Mouse (Mus musculus) ovary, postnatal 14 days (tissue): Measurements from ENCODE around the gene Snx7.

ENCODE experiments used
- DNase-seq: peaks from one replicate; pipeline ENCODE4 v3.0.0; 2022; ENCODE audit warnings: low spot score

The Snx7 gene

GRCm38 (mm10) chr3:117814218-117814617 lies 54.5 kb downstream of the Snx7 start:
- no peak for DNase-seq

- DNase-seq, result no peak
These were observed 56.6 kb downstream of the Snx7 start for GRCm38 (mm10) chr3:117812135-117812534.

- no peak for DNase-seq
These were observed 63.0 kb downstream of the Snx7 start for GRCm38 (mm10) chr3:117805782-117806181.

- no peak for DNase-seq
These were observed 74.2 kb downstream of the Snx7 start for GRCm38 (mm10) chr3:117794501-117794900.

GRCm38 (mm10) chr3:117791951-117792350 lies 76.8 kb downstream of the Snx7 start:
- no peak for DNase-seq

- DNase-seq, result no peak
These were observed 77.5 kb downstream of the Snx7 start for GRCm38 (mm10) chr3:117791273-117791672.

- no peak for DNase-seq
These were observed 79.7 kb downstream of the Snx7 start for GRCm38 (mm10) chr3:117788800-117789693.

- no peak for DNase-seq
These were observed 81.5 kb downstream of the Snx7 start for GRCm38 (mm10) chr3:117787247-117787646.

GRCm38 (mm10) chr3:117752151-117752757 lies 116.5 kb downstream of the Snx7 start:
- DNase-seq, result no peak

GRCm38 (mm10) chr3:117751665-117752064 lies 117.1 kb downstream of the Snx7 start:
- DNase-seq, result no peak

- no peak for DNase-seq
These were observed 119.5 kb downstream of the Snx7 start for GRCm38 (mm10) chr3:117749256-117749655.

GRCm38 (mm10) chr3:117739760-117740159 lies 129.0 kb downstream of the Snx7 start:
- DNase-seq, result no peak

- DNase-seq, result no peak
These were observed 136.1 kb downstream of the Snx7 start for GRCm38 (mm10) chr3:117732661-117733060.
